Mouse (Mus musculus) myocyte (in vitro differentiated cells): ENCODE measurements around the gene Shld1.

ENCODE experiments used
- CEBPB ChIP-seq: IDR thresholded peaks from 2 replicates; pipeline ENCODE4 v1.6.1; 2011; ENCODE audit warnings: mild to moderate bottlenecking, moderate library complexity; ENCODE audit not compliant: poor library complexity, insufficient read depth, severe bottlenecking
- E2F4 ChIP-seq: IDR thresholded peaks from one replicate; pipeline ENCODE4 v1.6.1; 2011; ENCODE audit warnings: mild to moderate bottlenecking, control low read depth, moderate library complexity; ENCODE audit not compliant: insufficient read depth
- MAX ChIP-seq: IDR thresholded peaks from one replicate; pipeline ENCODE4 v1.6.1; 2011; ENCODE audit warnings: low read depth, mild to moderate bottlenecking, control low read depth
- MYOD1 ChIP-seq, 3 experiments: IDR thresholded peaks; one replicate each; pipeline ENCODE4 v1.6.1; 2011; ENCODE audit warnings: control low read depth in 2 of 3, low read depth in 2 of 3, mild to moderate bottlenecking in 2 of 3, moderate library complexity in 1 of 3; ENCODE audit not compliant: insufficient read length in 2 of 3, control insufficient read depth in 1 of 3
- MYOG ChIP-seq, 3 experiments: IDR thresholded peaks; one replicate each; pipeline ENCODE4 v1.6.1; 2011; ENCODE audit warnings: control low read depth in 2 of 3, low read depth in 2 of 3, mild to moderate bottlenecking in 2 of 3; ENCODE audit not compliant: insufficient read length in 2 of 3, control insufficient read depth in 1 of 3, insufficient read depth in 1 of 3
- POLR2A ChIP-seq: IDR thresholded peaks from one replicate; pipeline ENCODE4 v1.6.1; 2011; ENCODE audit warnings: low read depth, mild to moderate bottlenecking, control low read depth, moderate library complexity; ENCODE audit not compliant: insufficient read length
- POLR2AphosphoS2 ChIP-seq: IDR thresholded peaks from one replicate; pipeline ENCODE4 v1.6.1; 2011; ENCODE audit warnings: low read depth, control low read depth; ENCODE audit not compliant: insufficient read length
- REST ChIP-seq: IDR thresholded peaks from one replicate; pipeline ENCODE4 v1.6.1; 2011; ENCODE audit warnings: mild to moderate bottlenecking, control low read depth, moderate library complexity; ENCODE audit not compliant: insufficient read depth, insufficient read length
- SRF ChIP-seq: IDR thresholded peaks from one replicate; pipeline ENCODE4 v1.6.1; 2011; ENCODE audit warnings: low read depth; ENCODE audit not compliant: control insufficient read depth, insufficient read length
- TCF12 ChIP-seq: IDR thresholded peaks from one replicate; pipeline ENCODE4 v1.6.1; 2011; ENCODE audit warnings: mild to moderate bottlenecking, control low read depth; ENCODE audit not compliant: poor library complexity, insufficient read depth, severe bottlenecking
- TCF3 ChIP-seq: IDR thresholded peaks from one replicate; pipeline ENCODE4 v1.6.1; 2011; ENCODE audit warnings: low read depth, control low read depth; ENCODE audit not compliant: insufficient read length
- USF1 ChIP-seq: IDR thresholded peaks from one replicate; pipeline ENCODE4 v1.6.1; 2011; ENCODE audit warnings: low read depth, mild to moderate bottlenecking, control low read depth, moderate library complexity

- TF ChIP-seq POLR2AphosphoS2 (no peak), POLR2A (no peak), E2F4 (no peak), CEBPB (no peak), MAX (no peak), MYOG (IDR thresholded peaks at IDR 0.05; ENCODE audit: control insufficient read depth in 1 of 3, insufficient read depth in 1 of 3, insufficient read length in 2 of 3, low read depth in 2 of 3) (no peak), USF1 (no peak), MYOD1 (IDR thresholded peaks at IDR 0.05; ENCODE audit: control insufficient read depth in 1 of 3, insufficient read length in 2 of 3, low read depth in 2 of 3) (no peak), TCF12 (no peak), REST (no peak), SRF (no peak), TCF3 (no peak)
Measured at GRCm38 (mm10) chr2:132689569-132690231, 3.0 kb downstream of the Shld1 start.
